Mouse (Mus musculus) left cerebral cortex, adult 2 months (tissue): ENCODE measurements around the gene Crocc. TPM values are rescaled to one million over a fixed set of nuclear protein-coding genes. Genes with fewer than 3 reads are reported as not detected.
A peak's percentile ranks its signal among the peaks of the same experiment; 100 is the strongest.

Source experiments
- DNase-seq, 2 experiments: peaks; one replicate each; pipeline ENCODE4 v3.0.0; 2021 to 2022; ENCODE audit warnings: low spot score in 2 of 2, mixed read lengths in 1 of 2; ENCODE audit errors: extremely low spot score in 1 of 2
- H3K27ac ChIP-seq: fragments of 200-600 bp; 2 replicates; pipeline ENCODE4 v1.8.1; 2022
- H3K4me3 ChIP-seq: fragments of 200-600 bp; 2 replicates; pipeline ENCODE4 v1.8.1; 2022
- CTCF ChIP-seq: fragments of 200-600 bp; IDR thresholded peaks from 2 replicates; pipeline ENCODE4 v1.8.1; 2022; ENCODE audit warnings: antibody characterized with exemption, mild to moderate bottlenecking, moderate library complexity
- intact Hi-C: fragments of 180-260 bp; cut with DNase I; formaldehyde crosslinking; loops from one replicate; pipeline ENCODE4 v1.15.1; 2025
- long read RNA-seq, 2 experiments: library from polyadenylated mRNA; stranded (forward); transcript quantifications; one replicate each; pipeline ENCODE4 v2.0.0; 2021; ENCODE audit warnings: borderline mapping rate in 2 of 2
- total RNA-seq, 2 experiments: library from RNA; stranded (reverse); gene quantifications; 2 replicates each; pipeline ENCODE4 v1.2.3; 2021

Crocc gene
- 10 to 100 TPM; 68.1 to 71.3 TPM for total RNA-seq
- long read RNA-seq, experiment 1, full-length matches to known transcripts = 14 of 77 reads
- long read RNA-seq, experiment 1, partial matches to known transcripts = 30 of 77 reads
- long read RNA-seq, experiment 1, other reads (novel, unspliced or antisense) = 33 of 77 reads
- long read RNA-seq, experiment 2, full-length matches to known transcripts = 8 of 71 reads
- long read RNA-seq, experiment 2, partial matches to known transcripts = 25 of 71 reads
- long read RNA-seq, experiment 2, other reads (novel, unspliced or antisense) = 38 of 71 reads

GRCm38 (mm10) chr4:141060426-141061301 is at the start of gene Crocc:
Crocc (minus strand) TSS chr4:141060550.
- Histone ChIP-seq H3K27ac (peak within 1 kb of the TSS; percentile 90), H3K4me3 (peak within 1 kb of the TSS; percentile 83)
- DNase-seq = peak; percentile 99
- peak; percentile 99 for TF ChIP-seq CTCF
- intact Hi-C loops = no loop called here

- DNase-seq = no peak
- H3K27ac ChIP-seq = no peak overlapping the region
- TF ChIP-seq CTCF = no peak
- no peak overlapping the region for H3K4me3 ChIP-seq
- intact Hi-C loops = no loop called here
Measured at GRCm38 (mm10) chr4:141108196-141108732, 47.9 kb upstream of the Crocc start.

- DNase-seq = no peak
- Histone ChIP-seq H3K4me3 (no peak overlapping the region), H3K27ac (no peak overlapping the region)
- TF ChIP-seq CTCF = no peak
- intact Hi-C loops = no loop called here
Measured at GRCm38 (mm10) chr4:141106526-141107183, 46.3 kb upstream of the Crocc start.

GRCm38 (mm10) chr4:141101855-141102254 is 41.5 kb upstream of the Crocc start:
- TF ChIP-seq CTCF = peak; percentile 44
- DNase-seq = no peak
- intact Hi-C loops = no loop called here

GRCm38 (mm10) chr4:141101291-141101690 is 40.9 kb upstream of the Crocc start:
- intact Hi-C loops = no loop called here
- no peak overlapping the region for H3K27ac ChIP-seq
- no peak for DNase-seq
- no peak overlapping the region for H3K4me3 ChIP-seq
- no peak for TF ChIP-seq CTCF

More at GRCm38 (mm10) chr4:141101855-141102254, 41.5 kb upstream of the Crocc start:
- no peak overlapping the region for H3K27ac ChIP-seq
- H3K4me3 ChIP-seq = no peak overlapping the region

- intact Hi-C loops = no loop called here
Measured at GRCm38 (mm10) chr4:141099956-141100355, 39.6 kb upstream of the Crocc start.

GRCm38 (mm10) chr4:141098935-141099334 is 38.6 kb upstream of the Crocc start:
- Histone ChIP-seq H3K27ac (no peak overlapping the region), H3K4me3 (no peak overlapping the region)
- no peak for DNase-seq
- TF ChIP-seq CTCF = no peak
- intact Hi-C loops = no loop called here

More at GRCm38 (mm10) chr4:141099956-141100355, 39.6 kb upstream of the Crocc start:
- Histone ChIP-seq H3K27ac (no peak overlapping the region), H3K4me3 (no peak overlapping the region)
- TF ChIP-seq CTCF = no peak
- no peak for DNase-seq

- TF ChIP-seq CTCF = no peak
- no peak overlapping the region for H3K4me3 ChIP-seq
- no peak overlapping the region for H3K27ac ChIP-seq
- DNase-seq = no peak
- intact Hi-C loops = no loop called here
Measured at GRCm38 (mm10) chr4:141096710-141097109, 36.4 kb upstream of the Crocc start.

- TF ChIP-seq CTCF = no peak
- H3K4me3 ChIP-seq = no peak overlapping the region
- no peak overlapping the region for H3K27ac ChIP-seq
- no peak for DNase-seq
- intact Hi-C loops = no loop called here
Measured at GRCm38 (mm10) chr4:141095016-141095415, 34.7 kb upstream of the Crocc start.

- no peak; the same call in 1 of the 2 replicates for TF ChIP-seq CTCF
- Histone ChIP-seq H3K4me3 (no peak overlapping the region), H3K27ac (no peak overlapping the region)
- intact Hi-C loops = no loop called here
- DNase-seq = peak in 1 of 2 experiments; percentile 45
Measured at GRCm38 (mm10) chr4:141088714-141089113, 28.4 kb upstream of the Crocc start.

GRCm38 (mm10) chr4:141088033-141088432 is 27.7 kb upstream of the Crocc start, which contains the start of gene Spata21:
Spata21 (plus strand) TSS chr4:141088333.
- Histone ChIP-seq H3K27ac (no peak within 1 kb of the TSS), H3K4me3 (no peak within 1 kb of the TSS)
- intact Hi-C loops = no loop called here
- no peak for DNase-seq
- TF ChIP-seq CTCF = no peak
